Mouse (Mus musculus) adrenal gland, postnatal 14 days (tissue): ENCODE measurements around the gene P2rx1. TPM values are rescaled to one million over a fixed set of nuclear protein-coding genes. Genes with fewer than 3 reads are reported as not detected.

ENCODE experiments used
- microRNA-seq, 2 experiments: library from miRNA; unstranded; fragments of <30 nt; microRNA quantifications; one replicate each; pipeline ENCODE4 v1.2.0; 2021
- total RNA-seq: library from RNA; stranded (reverse); gene quantifications from 2 replicates; pipeline ENCODE4 v1.2.3, GENCODE M21; 2021

P2rx1 gene
- total RNA-seq, 1 experiment from 2014 or later = 1.2 TPM

Small RNAs within 50 kb of the gene (microRNA-seq; reads per million reads assigned to microRNA genes)
- gene Gm44467 = 0 reads per million in 2 experiments

Other genes with a start within 250 kb of the P2rx1 start
- gene Cyb5d2, start 203.0 kb upstream of the P2rx1 start, total RNA-seq = 14.2 and 14.5 TPM in 2 replicates
- 32.3 and 38.2 TPM in 2 replicates for gene Zzef1, start 202.9 kb upstream of the P2rx1 start, total RNA-seq
- gene Atp2a3, start 37.9 kb upstream of the P2rx1 start, total RNA-seq = 10.8 and 25.5 TPM in 2 replicates
- 1.3 and 1.5 TPM in 2 replicates for gene Camkk1, start 19.9 kb downstream of the P2rx1 start, total RNA-seq
- gene Ncbp3, start 48.7 kb downstream of the P2rx1 start, total RNA-seq = 9.2 and 10.9 TPM in 2 replicates
- gene Itgae, start 91.5 kb downstream of the P2rx1 start, total RNA-seq = 0.30 and 1.7 TPM in 2 replicates
- gene Haspin, start 139.2 kb downstream of the P2rx1 start, total RNA-seq = 2.6 and 3.2 TPM in 2 replicates
- 12.7 and 14.2 TPM in 2 replicates for gene P2rx5, start 161.3 kb downstream of the P2rx1 start, total RNA-seq
- gene Emc6, start 177.9 kb downstream of the P2rx1 start, total RNA-seq = 104 and 115 TPM in 2 replicates
- gene Tax1bp3, start 178.0 kb downstream of the P2rx1 start, total RNA-seq = 69.6 and 69.7 TPM in 2 replicates
- 12.9 and 16.6 TPM in 2 replicates for gene Ctns, start 199.9 kb downstream of the P2rx1 start, total RNA-seq
- gene Shpk, start 200.4 kb downstream of the P2rx1 start, total RNA-seq = 10.3 and 11.8 TPM in 2 replicates
- 0.15 TPM in 1 of 2 replicates, not detected in the other for gene Trpv1, start 235.2 kb downstream of the P2rx1 start, total RNA-seq